Mouse (Mus musculus): ENCODE measurements around the gene Adamts3. TPM values are rescaled to one million over a fixed set of nuclear protein-coding genes. Genes with fewer than 3 reads are reported as not detected.

Adamts3 gene
- polyA plus RNA-seq, 1 experiment from 2014 or later, result 4.3 TPM

DNA sequence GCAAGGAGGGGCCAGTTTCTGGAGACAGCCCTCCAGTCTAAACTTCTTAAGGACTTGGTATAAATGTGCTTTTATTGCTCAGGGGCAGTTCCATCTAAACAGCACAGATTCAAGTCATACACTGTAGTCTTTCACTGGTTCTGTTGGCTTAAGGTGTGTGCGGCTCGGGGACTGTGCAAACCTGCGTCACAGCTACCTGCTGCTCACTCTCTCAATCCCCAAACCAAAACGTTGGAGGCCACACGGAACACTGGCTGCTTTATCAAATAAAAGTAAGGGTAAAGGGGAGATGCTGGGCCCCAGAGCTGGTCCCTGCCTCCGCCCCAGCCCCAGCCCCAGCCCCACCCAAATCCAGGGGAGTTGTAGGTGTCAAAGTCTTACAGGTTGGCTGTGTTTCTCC, 66.5 kb downstream of the Adamts3 start:
- Histone ChIP-seq H3K27ac (replicated peaks) (no peak overlapping the region), H3K36me3 (no peaks in the 10 kb centered on the region), H3K9me3 (replicated peaks) (no peaks in the 10 kb centered on the region), H3K4me2 (replicated peaks) (no peak overlapping the region), H3K9ac (no peak overlapping the region), H3K4me3 (replicated peaks) (no peak overlapping the region), H3K4me1 (no peaks in the 10 kb centered on the region), H3K27me3 (no peaks in the 10 kb centered on the region)
- 85% methylated on average over 6 of the region's 6 CpGs for WGBS
- ATAC-seq (ENCODE audit: insufficient number of reproducible peaks, low FRiP score, low TSS enrichment, low read depth), result peak; percentile 57; the same call in 1 of the 2 replicates

DNA sequence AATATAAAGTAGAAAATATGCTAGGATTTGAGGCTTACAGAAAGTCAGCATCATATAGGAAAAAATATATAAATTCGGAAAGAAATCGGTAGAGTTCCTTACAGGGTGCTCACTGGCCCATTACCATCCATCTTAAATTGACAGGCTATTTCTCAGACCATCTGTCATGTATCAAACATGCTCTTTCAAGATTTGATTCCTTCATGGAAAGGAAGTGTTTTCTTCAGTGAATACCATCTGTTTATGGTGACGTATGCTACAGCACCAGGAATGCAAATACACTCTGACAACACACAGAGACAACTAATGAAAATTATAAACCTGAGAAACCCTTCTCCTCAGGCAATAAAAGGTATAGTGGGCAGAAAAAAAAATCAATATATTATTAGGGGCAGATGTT, 68.6 kb downstream of the Adamts3 start:
- Histone ChIP-seq H3K27me3 (no peaks in the 10 kb centered on the region), H3K36me3 (no peaks in the 10 kb centered on the region), H3K4me1 (no peaks in the 10 kb centered on the region), H3K4me2 (replicated peaks) (no peak overlapping the region), H3K4me3 (replicated peaks) (no peak overlapping the region), H3K9ac (no peak overlapping the region), H3K9me3 (replicated peaks) (no peaks in the 10 kb centered on the region), H3K27ac (replicated peaks) (no peak overlapping the region)
- no peak for ATAC-seq (ENCODE audit: insufficient number of reproducible peaks, low FRiP score, low TSS enrichment, low read depth)
- 77% methylated on average over 3 of the region's 3 CpGs for WGBS

DNA sequence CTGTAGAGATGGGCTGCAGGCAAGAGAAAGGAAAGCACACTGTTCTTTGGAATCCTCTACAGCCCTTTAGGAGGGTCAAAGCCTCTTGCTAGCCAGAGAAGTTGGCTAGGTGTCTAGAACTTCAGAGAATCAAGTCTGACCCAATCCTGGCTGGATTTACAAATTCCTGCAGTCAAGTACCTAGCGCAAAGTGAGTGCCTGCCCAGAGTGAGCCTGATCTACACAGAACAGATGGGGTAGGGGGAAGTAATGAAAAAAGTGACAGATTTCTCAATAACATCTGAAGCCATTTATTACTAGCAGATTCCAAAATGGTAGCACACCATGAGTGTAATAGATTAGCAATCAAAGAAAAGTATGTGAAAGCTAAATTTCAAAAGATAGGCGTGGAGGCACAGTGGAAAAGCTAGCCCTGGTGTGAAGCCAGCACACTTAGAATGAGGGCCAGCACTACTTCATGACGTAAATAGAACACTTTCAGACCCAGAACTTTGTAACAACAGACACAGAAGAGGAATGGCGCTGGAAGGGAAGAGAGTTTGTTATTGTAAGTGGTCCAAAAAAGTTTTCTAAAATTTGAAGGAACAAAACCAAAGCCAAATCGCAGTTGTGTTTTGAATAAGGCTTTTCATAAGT, 82.8 kb downstream of the Adamts3 start:
- ATAC-seq (ENCODE audit: insufficient number of reproducible peaks, low FRiP score, low TSS enrichment, low read depth), result no peak
- Histone ChIP-seq H3K4me2 (replicated peaks) (no peak overlapping the region), H3K36me3 (no peaks in the 10 kb centered on the region), H3K9ac (no peak overlapping the region), H3K4me1 (no peaks in the 10 kb centered on the region), H3K27ac (replicated peaks) (no peak overlapping the region), H3K27me3 (no peaks in the 10 kb centered on the region), H3K4me3 (replicated peaks) (no peak overlapping the region), H3K9me3 (replicated peaks) (no peaks in the 10 kb centered on the region)
- 77% methylated on average over 5 of the region's 5 CpGs for WGBS

DNA sequence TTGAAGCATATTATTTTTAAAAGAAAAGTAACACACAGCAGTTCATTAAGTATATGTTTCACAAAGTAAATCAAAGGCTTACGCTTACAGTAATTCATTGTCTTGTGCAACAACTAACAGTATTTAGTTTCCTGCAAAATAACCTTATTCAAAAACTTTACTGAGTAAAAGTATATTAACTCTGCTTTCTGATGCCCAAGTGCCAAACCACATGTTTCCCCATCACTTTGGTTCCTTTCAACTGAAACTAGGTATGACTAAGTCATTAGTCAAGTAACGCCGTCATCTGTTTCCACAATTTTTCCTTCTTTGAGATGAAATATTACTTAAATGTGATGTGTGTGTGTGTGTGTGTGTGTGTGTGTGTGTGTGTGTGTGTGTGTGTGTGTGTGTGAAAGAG, 89.4 kb downstream of the Adamts3 start:
- no peak overlapping the region for H3K27ac ChIP-seq (replicated peaks)
- no peaks in the 10 kb centered on the region for H3K4me1 ChIP-seq
- 85% methylated on average over 3 of the region's 3 CpGs for WGBS
- H3K4me3 ChIP-seq (replicated peaks), result no peak overlapping the region
- H3K4me2 ChIP-seq (replicated peaks), result no peak overlapping the region
- H3K27me3 ChIP-seq, result no peaks in the 10 kb centered on the region
- no peak overlapping the region for H3K9ac ChIP-seq
- no peaks in the 10 kb centered on the region for H3K36me3 ChIP-seq
- H3K9me3 ChIP-seq (replicated peaks), result no peaks in the 10 kb centered on the region
- no peak for ATAC-seq (ENCODE audit: insufficient number of reproducible peaks, low FRiP score, low TSS enrichment, low read depth)

DNA sequence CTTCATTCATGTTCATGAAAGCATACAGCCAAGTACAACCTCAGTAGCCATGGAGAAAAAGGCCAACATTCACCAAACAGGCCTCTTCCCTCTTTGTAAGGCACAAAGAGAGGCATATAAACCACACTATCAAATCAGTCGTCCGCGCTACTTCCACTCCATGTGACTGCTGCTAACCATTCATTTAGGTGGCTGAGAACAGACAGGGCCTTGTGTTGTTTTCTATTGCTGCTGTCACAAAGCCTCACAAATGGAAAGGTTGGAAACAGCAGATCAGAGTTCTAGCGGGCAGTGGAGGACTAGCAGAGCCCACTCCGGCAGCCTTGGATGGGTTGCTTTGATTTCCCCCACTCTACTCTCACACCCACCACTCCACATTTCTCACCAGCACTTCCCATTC, 98.5 kb downstream of the Adamts3 start:
- WGBS, result 82% methylated on average over 5 of the region's 5 CpGs

DNA sequence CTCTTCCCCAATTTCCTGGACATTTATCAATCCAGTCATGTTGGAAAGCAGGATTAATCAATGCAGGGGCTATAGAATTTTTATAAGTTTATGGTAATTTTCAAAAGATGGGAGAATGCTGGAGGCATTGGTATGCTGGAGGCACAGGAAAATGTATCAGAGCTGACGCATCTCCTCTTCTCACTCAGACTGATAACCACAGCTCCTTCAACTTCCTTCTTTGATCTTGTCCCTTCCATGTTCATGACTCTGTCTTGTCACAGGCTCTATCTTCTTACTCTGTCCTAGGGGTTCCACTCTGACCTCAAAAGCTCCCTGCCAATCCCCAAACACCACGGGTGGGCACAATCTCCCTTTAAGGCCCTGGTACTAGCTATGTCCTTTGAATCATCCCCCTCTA, 103.3 kb downstream of the Adamts3 start:
- no peak for ATAC-seq (ENCODE audit: insufficient number of reproducible peaks, low FRiP score, low TSS enrichment, low read depth)
- Histone ChIP-seq H3K4me3 (replicated peaks) (no peak overlapping the region), H3K9me3 (replicated peaks) (no peaks in the 10 kb centered on the region), H3K27me3 (no peaks in the 10 kb centered on the region), H3K4me1 (0 out of 2 replicates have a peak, but pooled peaks cover 8% of the 10 kb centered on the region), H3K9ac (no peak overlapping the region), H3K36me3 (no peaks in the 10 kb centered on the region), H3K27ac (replicated peaks) (no peak overlapping the region), H3K4me2 (replicated peaks) (no peak overlapping the region)
- 86% methylated on average over 2 of the region's 2 CpGs for WGBS

More for the DNA sequence above, 98.5 kb downstream of the Adamts3 start:
- no peak overlapping the region for H3K4me3 ChIP-seq (replicated peaks)
- no peaks in the 10 kb centered on the region for H3K36me3 ChIP-seq
- H3K9me3 ChIP-seq (replicated peaks), result no peaks in the 10 kb centered on the region
- no peak overlapping the region for H3K27ac ChIP-seq (replicated peaks)
- H3K9ac ChIP-seq, result no peak overlapping the region
- no peaks in the 10 kb centered on the region for H3K4me1 ChIP-seq
- H3K27me3 ChIP-seq, result no peaks in the 10 kb centered on the region
- ATAC-seq (ENCODE audit: insufficient number of reproducible peaks, low FRiP score, low TSS enrichment, low read depth), result no peak
- no peak overlapping the region for H3K4me2 ChIP-seq (replicated peaks)

- H3K9ac ChIP-seq, result no peak overlapping the region
- 17% methylated on average over 2 of the region's 2 CpGs for WGBS
- 0 out of 2 replicates have a peak, but pooled peaks cover 8% of the 10 kb centered on the region for H3K4me1 ChIP-seq
- H3K4me2 ChIP-seq (replicated peaks), result no peak overlapping the region
- no peaks in the 10 kb centered on the region for H3K36me3 ChIP-seq
- no peak overlapping the region for H3K27ac ChIP-seq (replicated peaks)
- no peaks in the 10 kb centered on the region for H3K9me3 ChIP-seq (replicated peaks)
- ATAC-seq (ENCODE audit: insufficient number of reproducible peaks, low FRiP score, low TSS enrichment, low read depth), result peak; percentile 47
- H3K4me3 ChIP-seq (replicated peaks), result no peak overlapping the region
- no peaks in the 10 kb centered on the region for H3K27me3 ChIP-seq
These were observed 104.5 kb downstream of the Adamts3 start for GRCm38 (mm10) chr5:89778610-89779009.

- 52% methylated on average over 4 of the region's 4 CpGs for WGBS
These were observed 105.7 kb downstream of the Adamts3 start for GRCm38 (mm10) chr5:89777411-89777810.

GRCm38 (mm10) chr5:89770655-89771355, 112.3 kb downstream of the Adamts3 start:
- no peak overlapping the region for H3K9ac ChIP-seq

More at GRCm38 (mm10) chr5:89777411-89777810, 105.7 kb downstream of the Adamts3 start:
- no peak for ATAC-seq (ENCODE audit: insufficient number of reproducible peaks, low FRiP score, low TSS enrichment, low read depth)
- Histone ChIP-seq H3K9ac (no peak overlapping the region), H3K4me3 (replicated peaks) (no peak overlapping the region), H3K4me2 (replicated peaks) (no peak overlapping the region), H3K4me1 (0 out of 2 replicates have a peak, but pooled peaks cover 8% of the 10 kb centered on the region), H3K9me3 (replicated peaks) (no peaks in the 10 kb centered on the region), H3K36me3 (no peaks in the 10 kb centered on the region), H3K27ac (replicated peaks) (no peak overlapping the region), H3K27me3 (no peaks in the 10 kb centered on the region)

GRCm38 (mm10) chr5:89763189-89764187, 119.6 kb downstream of the Adamts3 start:
- H3K9ac ChIP-seq, result no peak overlapping the region
- no peak overlapping the region for H3K4me3 ChIP-seq (replicated peaks)
- H3K27ac ChIP-seq (replicated peaks), result no peak overlapping the region
- no peaks in the 10 kb centered on the region for H3K27me3 ChIP-seq
- H3K4me2 ChIP-seq (replicated peaks), result no peak overlapping the region
- WGBS, result 15% methylated on average over 11 of the region's 11 CpGs
- ATAC-seq (ENCODE audit: insufficient number of reproducible peaks, low FRiP score, low TSS enrichment, low read depth), result no peak
- H3K9me3 ChIP-seq (replicated peaks), result no peaks in the 10 kb centered on the region
- H3K36me3 ChIP-seq, result no peaks in the 10 kb centered on the region
- no peaks in the 10 kb centered on the region; the same call in 1 of the 2 replicates for H3K4me1 ChIP-seq

More at GRCm38 (mm10) chr5:89770655-89771355, 112.3 kb downstream of the Adamts3 start:
- no peaks in the 10 kb centered on the region for H3K9me3 ChIP-seq (replicated peaks)
- H3K27me3 ChIP-seq, result no peaks in the 10 kb centered on the region
- ATAC-seq (ENCODE audit: insufficient number of reproducible peaks, low FRiP score, low TSS enrichment, low read depth), result no peak
- no peak overlapping the region for H3K4me3 ChIP-seq (replicated peaks)
- no peak overlapping the region for H3K27ac ChIP-seq (replicated peaks)
- no peaks in the 10 kb centered on the region for H3K4me1 ChIP-seq
- no peak overlapping the region for H3K4me2 ChIP-seq (replicated peaks)
- WGBS, result 76% methylated on average over 4 of the region's 4 CpGs
- H3K36me3 ChIP-seq, result no peaks in the 10 kb centered on the region

DNA sequence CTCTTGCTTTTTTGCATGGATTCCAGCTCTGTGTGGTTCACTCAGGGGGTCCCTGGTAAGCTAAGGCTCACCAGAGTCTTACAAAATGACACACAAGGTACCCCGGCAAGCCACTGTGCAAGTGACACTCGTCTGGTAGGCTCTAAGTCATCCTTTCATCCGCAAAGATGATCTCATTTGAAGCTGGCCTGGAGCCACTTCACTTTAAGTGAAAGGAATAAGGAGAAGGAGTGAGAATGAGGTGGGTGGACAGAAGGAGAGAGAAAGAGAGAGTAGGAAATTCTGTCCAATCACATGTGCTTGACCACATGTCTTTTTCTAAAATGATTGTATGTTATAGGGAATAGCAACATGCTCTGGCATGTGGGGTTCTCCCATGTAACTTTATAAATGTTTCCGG, 122.8 kb downstream of the Adamts3 start:
- no peak for ATAC-seq (ENCODE audit: insufficient number of reproducible peaks, low FRiP score, low TSS enrichment, low read depth)

More for the DNA sequence above, 122.8 kb downstream of the Adamts3 start:
- Histone ChIP-seq H3K27me3 (no peaks in the 10 kb centered on the region), H3K9me3 (replicated peaks) (no peaks in the 10 kb centered on the region), H3K4me1 (no peaks in the 10 kb centered on the region; the same call in 1 of the 2 replicates), H3K4me3 (replicated peaks) (no peak overlapping the region), H3K4me2 (replicated peaks) (no peak overlapping the region), H3K36me3 (no peaks in the 10 kb centered on the region), H3K9ac (no peak overlapping the region), H3K27ac (replicated peaks) (no peak overlapping the region)
- 81% methylated on average over 4 of the region's 4 CpGs for WGBS

All from embryonic facial prominence, embryonic 15.5 days (tissue).